Mouse (Mus musculus) c-Kit-positive CD71-positive TER-119-positive erythroid progenitor cells, embryonic 14.5 days (primary cell): Measurements from ENCODE around the gene Ralb.

ENCODE experiments used
- DNase-seq: peaks from one replicate; pipeline ENCODE4 v3.0.0-alpha.2; 2013; ENCODE audit warnings: low spot score

The Ralb gene

DNA sequence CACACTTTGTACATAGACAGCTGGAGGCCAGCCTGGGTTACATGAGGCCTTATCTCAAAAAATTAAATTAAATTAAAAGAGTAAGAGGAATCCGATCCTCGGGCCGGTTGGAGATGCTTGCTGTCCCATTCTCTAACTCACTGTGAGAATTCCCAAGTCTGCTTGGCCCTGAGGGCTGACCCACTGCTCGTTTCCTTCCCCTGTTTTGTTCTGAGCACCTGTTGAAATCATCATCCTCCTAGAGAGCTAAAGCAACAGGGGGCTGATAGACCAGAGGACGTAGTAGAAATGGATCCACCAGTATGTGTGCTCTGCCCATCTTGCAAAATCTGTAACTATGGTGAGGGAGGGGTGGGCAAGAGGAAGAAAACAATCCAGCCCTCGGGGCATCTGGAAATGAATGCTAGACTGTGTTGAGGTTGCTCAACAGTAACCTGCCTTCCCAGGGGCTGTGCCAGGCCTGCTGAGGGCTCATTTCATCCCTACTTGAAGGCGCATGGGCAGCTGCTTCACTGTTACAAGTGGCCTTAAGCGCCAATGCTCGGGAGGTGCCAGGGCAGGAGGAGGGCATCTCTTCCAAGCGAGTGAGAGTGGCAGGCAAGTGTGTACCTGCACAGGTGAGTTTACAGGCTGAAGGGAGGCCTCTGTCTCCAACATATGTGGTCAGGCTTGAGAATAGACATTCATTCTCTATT lies 53.8 kb downstream of the Ralb start:
- DNase-seq, result no peak

DNA sequence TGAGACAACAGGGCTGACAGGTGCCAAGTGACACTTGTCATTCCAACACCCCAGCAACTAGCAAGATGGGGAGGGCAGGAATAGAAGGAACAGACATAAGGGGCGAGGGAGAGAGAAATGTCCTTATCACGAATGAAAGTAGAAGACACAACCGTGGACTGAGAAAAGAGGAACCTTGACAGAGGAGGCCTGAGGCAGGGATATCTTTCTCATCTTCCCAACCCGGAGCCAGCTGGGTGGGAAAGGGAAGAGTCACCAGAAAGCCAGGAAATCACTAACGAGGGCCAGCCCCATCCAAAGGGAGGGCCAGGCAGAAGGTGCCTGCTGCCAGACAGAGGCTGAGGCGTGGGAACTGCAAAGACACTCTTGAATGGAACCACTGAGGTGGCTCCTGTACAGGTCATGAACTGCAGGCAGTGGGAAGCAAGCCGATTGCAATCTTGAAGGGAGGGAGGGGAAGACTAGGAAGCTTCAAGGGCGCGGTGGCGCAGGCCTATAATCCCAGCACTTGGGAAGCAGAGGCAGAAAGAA lies 57.8 kb downstream of the Ralb start:
- no peak for DNase-seq

DNA sequence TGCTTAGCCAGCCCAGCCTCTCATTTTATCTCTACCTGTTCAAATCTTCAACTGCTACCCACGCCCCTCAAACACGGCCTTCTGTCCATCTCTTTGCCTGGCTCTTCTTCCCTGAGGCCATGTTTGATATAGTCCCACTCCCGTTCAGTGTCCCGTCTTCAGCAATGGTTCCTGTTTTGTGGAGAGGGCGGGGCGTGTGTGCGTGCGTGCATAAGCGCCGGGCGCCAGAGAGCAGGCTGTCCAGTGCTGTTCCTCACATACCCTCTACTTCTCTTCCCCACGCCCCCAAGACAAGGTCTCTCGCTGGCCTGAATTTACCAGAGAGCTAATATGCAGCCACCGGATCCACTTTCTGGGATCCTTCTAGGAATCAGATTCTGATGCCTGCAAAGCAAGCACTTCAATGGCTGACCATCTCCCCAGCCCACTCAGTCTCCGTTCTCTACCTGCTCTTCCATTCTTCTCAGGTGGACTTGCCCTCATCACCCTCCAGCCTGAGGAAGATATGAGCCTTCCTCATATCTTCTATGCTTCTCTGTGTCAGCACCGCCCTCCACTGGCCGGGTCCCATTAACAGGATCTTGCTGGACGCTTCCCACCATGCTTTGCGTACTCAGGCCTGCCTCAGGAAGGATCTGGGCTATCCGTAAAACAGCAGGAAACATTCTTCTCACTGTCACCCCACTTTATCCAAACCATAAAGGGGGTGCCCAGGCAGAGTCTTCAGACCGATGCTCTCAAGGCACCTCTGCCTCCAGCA lies 60.8 kb downstream of the Ralb start:
- no peak for DNase-seq

DNA sequence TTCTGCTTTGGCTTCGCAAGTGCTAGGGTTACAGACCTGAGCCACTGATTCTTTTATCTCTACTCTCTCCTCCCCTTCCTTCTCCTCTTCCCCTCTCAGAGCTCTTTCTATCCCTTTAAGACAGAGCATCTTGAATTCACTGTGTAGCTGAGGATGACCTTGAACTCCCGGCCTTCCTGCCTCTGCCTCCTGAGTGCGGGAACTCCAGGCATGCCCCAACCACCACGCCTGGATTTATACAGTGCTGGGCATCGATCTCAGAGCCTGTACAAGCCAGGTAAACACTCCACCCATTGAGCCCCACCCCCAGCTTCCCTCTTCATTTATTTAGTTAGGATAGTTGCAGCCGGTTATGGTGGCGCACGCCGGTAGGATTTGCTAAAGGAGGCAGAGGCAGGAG lies 61.7 kb downstream of the Ralb start:
- DNase-seq, result no peak

DNA sequence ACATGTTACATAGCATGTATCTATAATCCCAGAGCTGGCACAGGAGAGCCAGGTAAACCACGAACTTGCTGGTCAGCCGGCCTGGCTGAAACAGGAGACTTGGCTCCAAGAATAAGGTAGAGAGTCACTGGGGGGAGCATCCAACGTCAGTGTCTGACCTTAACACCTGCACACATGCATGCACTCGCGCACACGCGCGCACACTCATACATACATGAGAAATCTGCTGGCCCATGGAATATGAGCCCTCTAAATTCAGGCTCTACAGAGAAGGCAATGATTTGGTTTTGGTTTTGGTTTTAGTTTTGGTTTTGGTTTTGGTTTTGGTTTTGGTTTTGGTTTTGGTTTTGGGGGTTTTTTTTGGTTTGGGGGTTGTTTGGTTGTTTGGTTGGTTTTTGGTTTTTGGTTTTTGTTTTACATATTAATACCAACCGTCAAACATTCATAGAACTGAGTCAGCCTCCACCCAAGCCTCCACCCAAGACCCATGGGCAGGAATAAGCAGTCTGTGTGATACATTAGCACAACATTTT lies 66.4 kb downstream of the Ralb start:
- DNase-seq, result no peak

DNA sequence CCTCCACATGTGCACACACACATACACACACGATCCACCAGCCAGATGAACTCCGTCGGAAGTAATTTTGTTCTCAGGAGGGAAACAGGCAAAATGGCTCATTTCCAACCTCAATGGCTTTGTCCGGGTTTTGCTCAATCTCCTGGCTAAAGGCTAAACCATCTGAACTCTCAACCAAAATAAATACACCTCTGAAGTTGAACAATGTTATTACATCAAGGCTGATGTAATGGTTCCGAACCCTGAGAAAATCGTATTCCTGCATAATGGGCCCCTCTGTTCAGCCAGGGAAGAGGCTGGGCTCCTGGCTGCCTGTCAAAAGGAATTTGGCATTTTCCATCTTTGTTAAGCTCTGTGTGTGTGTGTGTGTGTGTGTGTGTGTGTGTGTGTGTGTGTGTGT lies 67.2 kb downstream of the Ralb start:
- no peak for DNase-seq

DNA sequence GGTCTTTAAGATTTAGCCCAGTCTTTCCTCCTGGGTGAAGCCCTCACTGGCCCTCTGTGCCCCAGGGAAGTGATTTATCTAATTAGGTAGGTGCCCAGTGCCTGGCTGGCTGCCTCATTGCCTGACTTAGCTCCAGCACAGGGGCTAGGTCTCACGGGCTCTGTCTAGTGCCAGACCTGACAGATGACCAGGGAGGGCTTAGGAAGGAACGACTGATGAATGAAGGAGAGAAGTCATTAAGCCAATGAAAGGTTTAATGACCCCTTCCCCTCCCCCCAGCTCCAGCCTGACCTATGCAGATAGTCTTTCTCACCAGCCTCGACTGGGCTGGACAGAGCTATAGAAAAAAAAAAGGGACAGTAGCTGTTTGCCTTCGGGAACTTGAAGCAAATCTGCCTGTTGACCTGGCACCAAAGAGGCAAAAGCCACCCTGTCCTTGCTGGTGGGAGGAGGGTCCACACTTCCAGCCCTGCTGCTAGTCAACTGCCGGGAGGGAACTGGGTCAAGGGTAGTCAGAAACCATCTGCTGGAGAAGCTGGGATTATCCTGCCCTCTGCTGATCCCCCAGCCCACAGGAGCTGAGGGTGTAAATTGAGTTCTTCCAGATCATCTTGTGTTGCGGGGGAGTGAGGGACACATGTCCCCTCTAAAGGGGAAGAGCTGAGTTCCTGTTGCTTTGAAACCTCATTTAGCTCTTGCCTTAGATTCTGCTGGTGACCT lies 80.3 kb downstream of the Ralb start:
- DNase-seq, result no peak

DNA sequence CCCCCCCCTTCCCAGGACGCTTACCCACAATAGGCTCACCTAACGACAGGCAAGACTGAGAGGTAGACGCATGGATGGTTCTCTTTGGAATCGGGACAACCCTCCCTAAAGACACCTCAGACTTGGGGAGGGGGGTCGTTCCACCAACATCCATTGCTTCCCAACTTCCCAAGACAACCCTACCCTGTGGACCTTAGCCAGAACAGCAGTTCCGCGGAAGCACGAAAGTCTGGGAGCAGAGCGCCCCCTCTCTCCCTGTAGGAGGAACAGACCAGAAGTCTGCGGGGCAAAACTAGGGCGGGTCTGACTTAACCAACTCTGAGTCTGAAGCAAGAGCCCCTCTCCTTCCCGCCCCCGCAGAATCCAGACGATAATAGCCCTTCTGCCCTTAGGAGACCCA lies 81.1 kb downstream of the Ralb start:
- DNase-seq, result no peak

DNA sequence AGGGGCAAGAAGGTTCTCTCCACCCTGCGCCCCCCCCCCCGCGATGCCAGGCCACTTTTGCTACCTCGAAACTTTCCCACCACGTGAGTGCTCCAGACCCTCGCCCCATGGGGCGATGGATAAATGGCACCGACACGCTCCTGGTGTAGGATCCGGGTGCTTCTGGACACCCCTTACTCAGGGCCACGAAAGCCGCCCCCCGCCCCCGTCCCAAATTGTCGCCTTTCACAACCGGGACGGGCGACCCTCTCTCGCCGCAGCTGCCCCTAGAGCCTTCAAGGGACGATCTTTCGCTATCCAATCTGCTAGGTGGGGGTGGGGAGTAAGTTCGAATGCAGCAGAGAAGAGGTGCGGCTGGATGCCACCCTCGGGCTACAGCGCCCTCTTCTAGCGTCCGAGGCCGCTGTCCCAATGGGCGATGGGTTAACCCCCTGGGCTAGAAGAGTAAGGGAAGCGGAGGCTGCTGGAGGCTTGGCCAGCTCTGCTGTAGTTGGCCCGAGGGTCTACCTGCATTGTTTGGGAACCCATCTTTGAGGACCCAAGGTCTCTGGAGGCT lies 82.1 kb downstream of the Ralb start:
- DNase-seq, result no peak

DNA sequence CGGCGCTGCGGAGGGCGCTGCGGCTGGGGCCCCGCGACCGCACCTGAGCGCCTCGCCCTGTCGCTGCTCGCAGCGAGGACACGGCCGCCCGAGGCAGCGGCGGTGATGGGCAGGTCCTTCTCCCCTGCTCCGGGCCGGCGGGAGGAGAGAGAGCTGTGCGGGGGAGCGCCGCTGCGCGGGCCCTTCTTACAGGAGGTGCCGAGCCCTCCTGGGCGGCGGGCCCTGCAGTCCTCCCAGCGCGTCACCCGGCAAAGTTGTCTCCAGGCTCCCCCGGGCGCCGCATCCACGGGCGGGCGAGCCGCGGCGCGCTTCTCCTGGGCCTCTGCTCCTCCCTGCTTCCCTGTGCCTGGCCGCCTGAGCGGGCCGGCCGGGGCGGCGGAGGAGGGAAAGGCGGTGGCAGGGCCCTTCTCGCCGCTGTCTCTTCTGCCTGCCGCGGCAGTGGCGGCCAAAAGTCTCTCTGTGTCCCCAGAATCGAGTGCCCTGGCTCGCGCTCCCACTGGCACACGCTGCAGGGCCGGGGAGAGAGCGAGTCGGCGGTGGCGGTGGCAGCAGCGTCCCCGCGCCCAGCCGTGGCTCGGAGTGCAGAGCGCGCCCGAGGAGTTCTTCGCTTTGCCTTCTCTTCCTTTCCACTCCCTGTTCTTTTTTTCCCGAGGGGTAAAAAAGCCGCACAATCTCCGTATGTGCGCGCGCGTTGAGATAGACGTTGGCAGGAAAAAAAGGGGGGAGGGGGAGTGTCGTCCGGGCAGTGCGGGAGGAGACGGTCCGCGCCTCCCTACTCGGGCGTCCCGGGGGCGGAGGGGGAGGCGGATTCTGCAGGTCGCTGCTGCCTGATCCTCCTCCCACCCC lies 82.8 kb downstream of the Ralb start, which contains the start of gene Inhbb:
Inhbb (minus strand) TSS at position 673 of the 846 bp plus-strand sequence.
- no peak for DNase-seq

DNA sequence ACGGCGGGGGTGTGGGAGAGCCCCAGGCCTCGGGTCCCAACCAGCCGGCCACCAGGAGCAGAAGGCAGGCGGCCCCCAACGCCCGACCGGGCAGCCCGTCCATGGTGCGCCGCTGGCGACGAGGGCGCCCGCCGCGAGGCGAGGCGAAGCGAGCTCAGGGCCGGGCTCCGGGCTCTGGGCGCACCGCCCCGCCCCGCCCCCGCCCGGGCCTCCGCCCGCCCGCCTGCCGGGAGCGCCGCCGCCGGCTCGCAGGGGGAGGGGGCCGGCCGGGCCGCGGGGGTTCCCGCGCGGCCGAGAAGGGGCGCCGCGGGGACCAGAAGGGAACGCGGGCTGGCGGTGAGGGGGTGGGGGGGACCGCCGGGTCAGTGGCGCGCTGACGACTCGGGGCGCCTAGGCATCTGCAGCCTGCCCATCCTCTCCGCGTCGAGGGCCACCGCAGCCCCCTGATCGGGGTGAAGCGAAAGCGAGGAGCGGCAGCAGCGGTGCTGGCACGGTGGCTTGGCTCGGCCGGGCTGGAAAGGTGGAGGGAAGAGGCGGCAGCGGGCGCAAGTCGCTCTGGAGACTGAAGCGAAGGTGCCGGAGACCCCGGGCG lies 83.5 kb downstream of the Ralb start:
- no peak for DNase-seq
